Mouse (Mus musculus) left cerebral cortex, adult 18-20 months (tissue): Measurements from ENCODE around the gene Srm. TPM values are rescaled to one million over a fixed set of nuclear protein-coding genes. Genes with fewer than 3 reads are reported as not detected.

ENCODE experiments used
- DNase-seq, 2 experiments: peaks; one replicate each; pipeline ENCODE4 v3.0.0; 2021 to 2022; ENCODE audit warnings: low spot score in 2 of 2, mixed read lengths in 1 of 2
- total RNA-seq, 2 experiments: library from RNA; stranded (reverse); gene quantifications; 2 replicates each; pipeline ENCODE4 v1.2.3; 2021

Gene Srm
- total RNA-seq, 2 experiments from 2014 or later = 72.1 to 77.0 TPM

- no peak for DNase-seq
Observed at GRCm38 (mm10) chr4:148632013-148632692, 40.9 kb downstream of the Srm start.

GRCm38 (mm10) chr4:148633395-148634061 lies 42.2 kb downstream of the Srm start:
- DNase-seq = no peak

- DNase-seq = no peak
Observed at GRCm38 (mm10) chr4:148635309-148635708, 44.0 kb downstream of the Srm start.

GRCm38 (mm10) chr4:148638302-148638701 lies 47.0 kb downstream of the Srm start:
- DNase-seq = no peak

GRCm38 (mm10) chr4:148639455-148639854 lies 48.2 kb downstream of the Srm start:
- DNase-seq = no peak

GRCm38 (mm10) chr4:148641121-148641520 lies 49.8 kb downstream of the Srm start:
- no peak for DNase-seq

- no peak for DNase-seq
Observed at GRCm38 (mm10) chr4:148643291-148644156, 52.2 kb downstream of the Srm start, which contains the start of gene Gm572. Gene Gm572, plus strand, starts transcription at chr4:148643317.

GRCm38 (mm10) chr4:148644157-148644511 lies 52.8 kb downstream of the Srm start:
- peak; percentile 39 to 66 for DNase-seq

Other genes starting within 250 kb of the Srm start
- 1 to 10 TPM; 8.0 to 9.2 TPM for gene Ubiad1, start 146.7 kb upstream of the Srm start, total RNA-seq
- gene Mtor, start 142.9 kb upstream of the Srm start, total RNA-seq = 10 to 100 TPM; 91.6 to 97.9 TPM
- gene Angptl7, start 91.0 kb upstream of the Srm start, total RNA-seq = under 1 TPM; 0.61 to 0.77 TPM
- gene Exosc10, start 33.1 kb upstream of the Srm start, total RNA-seq = 10 to 100 TPM; 47.1 to 47.2 TPM
- gene Masp2, start 11.1 kb downstream of the Srm start, total RNA-seq = 1 to 10 TPM; 1.7 to 2.6 TPM
- gene Tardbp, start 35.5 kb downstream of the Srm start, total RNA-seq = 100 to 1,000 TPM; 214 to 220 TPM
- not detected for gene Gm572, start 51.8 kb downstream of the Srm start, total RNA-seq
- gene Casz1, start 212.9 kb downstream of the Srm start, total RNA-seq = 1 to 10 TPM; 1.2 to 1.4 TPM